Mouse (Mus musculus): Measurements from ENCODE around the gene Eif2d. TPM values are rescaled to one million over a fixed set of nuclear protein-coding genes. Genes with fewer than 3 reads are reported as not detected.
"Not testable (repeated sequence)": the region's sequence is repeated elsewhere in the genome, so short reads cannot be mapped to it uniquely, and the experiment has no call there.

Gene Eif2d
- polyA plus RNA-seq, 1 experiment from 2014 or later = 58.7 TPM

GRCm38 (mm10) chr1:131155456-131155855 is 2.5 kb downstream of the Eif2d start:
- Histone ChIP-seq H3K27me3 (ENCODE audit: control insufficient read depth, insufficient read depth, low read length) (no peaks in the 10 kb centered on the region), H3K4me1 (ENCODE audit: control insufficient read depth, insufficient read depth, low read length) (peaks cover 6% of the 10 kb centered on the region), H3K9ac (replicated peaks; ENCODE audit: low read depth, low read length) (no peak overlapping the region), H3K9me3 (ENCODE audit: control insufficient read depth, low read length) (no peaks in the 10 kb centered on the region), H3K4me3 (ENCODE audit: low read depth, low read length) (no peak overlapping the region), H3K4me2 (ENCODE audit: low read depth, low read length) (no peak overlapping the region), H3K36me3 (ENCODE audit: control insufficient read depth, insufficient read depth, low read length) (peaks cover 3% of the 10 kb centered on the region), H3K27ac (ENCODE audit: low read depth, low read length) (no peak overlapping the region)
- ATAC-seq (ENCODE audit: low read depth) = no peak
- 54% methylated on average over 2 of the region's 2 CpGs for WGBS

- H3K27ac ChIP-seq (ENCODE audit: low read depth, low read length); H3K4me3 ChIP-seq (ENCODE audit: low read depth, low read length); H3K4me1 ChIP-seq (ENCODE audit: control insufficient read depth, insufficient read depth, low read length); H3K27me3 ChIP-seq (ENCODE audit: control insufficient read depth, insufficient read depth, low read length); H3K9me3 ChIP-seq (ENCODE audit: control insufficient read depth, low read length); H3K9ac ChIP-seq (replicated peaks; ENCODE audit: low read depth, low read length); H3K4me2 ChIP-seq (ENCODE audit: low read depth, low read length); ATAC-seq (ENCODE audit: low read depth): not testable (repeated sequence)
- H3K36me3 ChIP-seq (ENCODE audit: control insufficient read depth, insufficient read depth, low read length) = peaks cover 38% of the 10 kb centered on the region
- 94% methylated on average over 3 of the region's 3 CpGs for WGBS
These were observed 6.8 kb downstream of the Eif2d start for GRCm38 (mm10) chr1:131159573-131160327.

GRCm38 (mm10) chr1:131161091-131161490 is 8.1 kb downstream of the Eif2d start:
- Histone ChIP-seq H3K4me3 (ENCODE audit: low read depth, low read length) (no peak overlapping the region), H3K27ac (ENCODE audit: low read depth, low read length) (no peak overlapping the region), H3K36me3 (ENCODE audit: control insufficient read depth, insufficient read depth, low read length) (peaks cover 50% of the 10 kb centered on the region), H3K4me2 (ENCODE audit: low read depth, low read length) (no peak overlapping the region), H3K9me3 (ENCODE audit: control insufficient read depth, low read length) (no peaks in the 10 kb centered on the region), H3K9ac (replicated peaks; ENCODE audit: low read depth, low read length) (no peak overlapping the region), H3K27me3 (ENCODE audit: control insufficient read depth, insufficient read depth, low read length) (no peaks in the 10 kb centered on the region), H3K4me1 (ENCODE audit: control insufficient read depth, insufficient read depth, low read length) (no peaks in the 10 kb centered on the region)
- 90% methylated on average over 11 of the region's 11 CpGs for WGBS
- ATAC-seq (ENCODE audit: low read depth) = no peak

- WGBS = 87% methylated on average over 6 of the region's 6 CpGs
- Histone ChIP-seq H3K9me3 (ENCODE audit: control insufficient read depth, low read length) (no peaks in the 10 kb centered on the region), H3K4me3 (ENCODE audit: low read depth, low read length) (no peak overlapping the region), H3K4me1 (ENCODE audit: control insufficient read depth, insufficient read depth, low read length) (no peaks in the 10 kb centered on the region), H3K9ac (replicated peaks; ENCODE audit: low read depth, low read length) (no peak overlapping the region), H3K27me3 (ENCODE audit: control insufficient read depth, insufficient read depth, low read length) (no peaks in the 10 kb centered on the region), H3K4me2 (ENCODE audit: low read depth, low read length) (no peak overlapping the region), H3K36me3 (ENCODE audit: control insufficient read depth, insufficient read depth, low read length) (peaks cover 66% of the 10 kb centered on the region), H3K27ac (ENCODE audit: low read depth, low read length) (no peak overlapping the region)
- ATAC-seq (ENCODE audit: low read depth) = no peak
These were observed 11.4 kb downstream of the Eif2d start for GRCm38 (mm10) chr1:131164427-131164826.

- WGBS = 95% methylated on average over 10 of the region's 10 CpGs
- Histone ChIP-seq H3K4me2 (ENCODE audit: low read depth, low read length) (no peak overlapping the region), H3K27ac (ENCODE audit: low read depth, low read length) (no peak overlapping the region), H3K9me3 (ENCODE audit: control insufficient read depth, low read length) (no peaks in the 10 kb centered on the region), H3K36me3 (ENCODE audit: control insufficient read depth, insufficient read depth, low read length) (peaks cover 75% of the 10 kb centered on the region), H3K9ac (replicated peaks; ENCODE audit: low read depth, low read length) (no peak overlapping the region), H3K4me1 (ENCODE audit: control insufficient read depth, insufficient read depth, low read length) (no peaks in the 10 kb centered on the region), H3K27me3 (ENCODE audit: control insufficient read depth, insufficient read depth, low read length) (no peaks in the 10 kb centered on the region), H3K4me3 (ENCODE audit: low read depth, low read length) (no peak overlapping the region)
- ATAC-seq (ENCODE audit: low read depth) = no peak
These were observed 14.6 kb downstream of the Eif2d start for GRCm38 (mm10) chr1:131167612-131168011.

GRCm38 (mm10) chr1:131173001-131173400 is 20.0 kb downstream of the Eif2d start:
- ATAC-seq (ENCODE audit: low read depth) = no peak
- no peak overlapping the region for H3K4me3 ChIP-seq (ENCODE audit: low read depth, low read length)
- WGBS = 84% methylated on average over 7 of the region's 7 CpGs
- no peaks in the 10 kb centered on the region for H3K4me1 ChIP-seq (ENCODE audit: control insufficient read depth, insufficient read depth, low read length)
- H3K9ac ChIP-seq (replicated peaks; ENCODE audit: low read depth, low read length) = no peak overlapping the region
- no peak overlapping the region for H3K27ac ChIP-seq (ENCODE audit: low read depth, low read length)
- H3K36me3 ChIP-seq (ENCODE audit: control insufficient read depth, insufficient read depth, low read length) = peaks cover 61% of the 10 kb centered on the region
- H3K4me2 ChIP-seq (ENCODE audit: low read depth, low read length) = no peak overlapping the region
- H3K9me3 ChIP-seq (ENCODE audit: control insufficient read depth, low read length) = no peaks in the 10 kb centered on the region
- H3K27me3 ChIP-seq (ENCODE audit: control insufficient read depth, insufficient read depth, low read length) = no peaks in the 10 kb centered on the region

- H3K27me3 ChIP-seq (ENCODE audit: control insufficient read depth, insufficient read depth, low read length) = no peaks in the 10 kb centered on the region
- H3K9ac ChIP-seq (replicated peaks; ENCODE audit: low read depth, low read length) = no peak overlapping the region
- H3K36me3 ChIP-seq (ENCODE audit: control insufficient read depth, insufficient read depth, low read length) = peaks cover 61% of the 10 kb centered on the region
- H3K4me2 ChIP-seq (ENCODE audit: low read depth, low read length) = no peak overlapping the region
- no peaks in the 10 kb centered on the region for H3K4me1 ChIP-seq (ENCODE audit: control insufficient read depth, insufficient read depth, low read length)
- H3K4me3 ChIP-seq (ENCODE audit: low read depth, low read length) = no peak overlapping the region
- ATAC-seq (ENCODE audit: low read depth) = no peak
- H3K9me3 ChIP-seq (ENCODE audit: control insufficient read depth, low read length) = no peaks in the 10 kb centered on the region
- no peak overlapping the region for H3K27ac ChIP-seq (ENCODE audit: low read depth, low read length)
- 95% methylated on average over 6 of the region's 6 CpGs for WGBS
These were observed 20.8 kb downstream of the Eif2d start for GRCm38 (mm10) chr1:131173809-131174208.

- peaks cover 61% of the 10 kb centered on the region for H3K36me3 ChIP-seq (ENCODE audit: control insufficient read depth, insufficient read depth, low read length)
- H3K4me2 ChIP-seq (ENCODE audit: low read depth, low read length) = no peak overlapping the region
- H3K27me3 ChIP-seq (ENCODE audit: control insufficient read depth, insufficient read depth, low read length) = no peaks in the 10 kb centered on the region
- H3K9ac ChIP-seq (replicated peaks; ENCODE audit: low read depth, low read length) = no peak overlapping the region
- no peaks in the 10 kb centered on the region for H3K9me3 ChIP-seq (ENCODE audit: control insufficient read depth, low read length)
- no peaks in the 10 kb centered on the region for H3K4me1 ChIP-seq (ENCODE audit: control insufficient read depth, insufficient read depth, low read length)
- H3K4me3 ChIP-seq (ENCODE audit: low read depth, low read length) = no peak overlapping the region
- no peak overlapping the region for H3K27ac ChIP-seq (ENCODE audit: low read depth, low read length)
- ATAC-seq (ENCODE audit: low read depth) = no peak
- WGBS = 89% methylated on average over 12 of the region's 12 CpGs
These were observed 21.4 kb downstream of the Eif2d start for GRCm38 (mm10) chr1:131174299-131174861.

GRCm38 (mm10) chr1:131175189-131175588 is 22.2 kb downstream of the Eif2d start:
- ATAC-seq (ENCODE audit: low read depth) = no peak
- WGBS = 93% methylated on average over 1 of the region's 1 CpGs
- Histone ChIP-seq H3K4me1 (ENCODE audit: control insufficient read depth, insufficient read depth, low read length) (no peaks in the 10 kb centered on the region), H3K9ac (replicated peaks; ENCODE audit: low read depth, low read length) (no peak overlapping the region), H3K27ac (ENCODE audit: low read depth, low read length) (no peak overlapping the region), H3K9me3 (ENCODE audit: control insufficient read depth, low read length) (no peaks in the 10 kb centered on the region), H3K4me2 (ENCODE audit: low read depth, low read length) (no peak overlapping the region), H3K4me3 (ENCODE audit: low read depth, low read length) (no peak overlapping the region), H3K27me3 (ENCODE audit: control insufficient read depth, insufficient read depth, low read length) (no peaks in the 10 kb centered on the region), H3K36me3 (ENCODE audit: control insufficient read depth, insufficient read depth, low read length) (peaks cover 55% of the 10 kb centered on the region)
